Mouse (Mus musculus) B cell, adult 62 days (primary cell): Measurements from ENCODE around the gene Polr3e. TPM values are rescaled to one million over a fixed set of nuclear protein-coding genes. Genes with fewer than 3 reads are reported as not detected.

Experiments
- total RNA-seq: library from RNA; stranded (reverse); gene quantifications from 4 replicates; pipeline ENCODE4 v1.2.4, GENCODE M21; 2023

Polr3e gene
- 29.8 to 38.1 TPM (median 31.0 TPM) in 4 replicates for total RNA-seq

DNA sequence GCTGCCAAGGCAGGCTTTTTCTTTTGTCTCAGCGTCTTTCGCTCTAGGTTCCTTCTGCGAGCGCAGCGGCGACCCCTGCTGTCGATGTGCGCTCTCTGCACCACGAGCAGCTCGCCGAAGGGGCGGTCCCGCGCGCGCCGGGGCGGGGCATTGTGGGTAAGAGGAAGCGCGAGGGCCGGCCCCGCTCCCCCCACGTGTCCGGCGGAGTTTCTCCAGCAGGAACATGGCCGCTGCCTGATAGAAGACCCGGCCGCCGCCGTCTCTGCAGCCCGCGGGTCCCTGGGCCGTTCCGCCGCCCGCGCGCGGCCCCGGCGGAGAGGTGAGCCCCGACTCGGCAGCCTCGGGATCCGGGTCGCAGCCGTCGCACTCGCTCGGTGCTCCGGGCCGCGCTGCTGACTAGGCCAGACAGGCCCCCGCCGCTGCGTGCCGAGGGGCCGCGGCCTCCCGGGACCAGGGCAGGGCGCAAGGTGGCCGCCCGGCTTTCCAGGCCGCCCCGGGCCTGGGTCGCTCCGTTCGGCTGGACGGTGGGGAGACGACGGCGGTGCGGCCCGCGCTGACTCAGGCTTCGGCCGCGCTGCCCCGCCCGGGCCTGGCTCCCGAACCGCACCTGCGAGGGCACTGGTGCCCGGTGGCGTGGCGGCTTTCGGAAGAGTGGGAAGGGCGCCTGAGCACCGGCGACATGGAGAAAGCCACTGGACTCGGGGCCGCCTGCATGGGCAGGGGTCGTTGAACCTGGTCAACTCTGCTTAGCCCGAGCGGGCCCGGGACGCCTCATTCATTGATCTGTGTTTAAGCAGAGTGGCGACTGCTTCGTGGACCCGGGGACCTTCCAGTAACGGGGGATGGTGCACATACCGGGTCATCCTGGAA, at the start of gene Polr3e:
Gene Polr3e (plus strand): TSS at position 153 of the 870 bp plus-strand sequence.

DNA sequence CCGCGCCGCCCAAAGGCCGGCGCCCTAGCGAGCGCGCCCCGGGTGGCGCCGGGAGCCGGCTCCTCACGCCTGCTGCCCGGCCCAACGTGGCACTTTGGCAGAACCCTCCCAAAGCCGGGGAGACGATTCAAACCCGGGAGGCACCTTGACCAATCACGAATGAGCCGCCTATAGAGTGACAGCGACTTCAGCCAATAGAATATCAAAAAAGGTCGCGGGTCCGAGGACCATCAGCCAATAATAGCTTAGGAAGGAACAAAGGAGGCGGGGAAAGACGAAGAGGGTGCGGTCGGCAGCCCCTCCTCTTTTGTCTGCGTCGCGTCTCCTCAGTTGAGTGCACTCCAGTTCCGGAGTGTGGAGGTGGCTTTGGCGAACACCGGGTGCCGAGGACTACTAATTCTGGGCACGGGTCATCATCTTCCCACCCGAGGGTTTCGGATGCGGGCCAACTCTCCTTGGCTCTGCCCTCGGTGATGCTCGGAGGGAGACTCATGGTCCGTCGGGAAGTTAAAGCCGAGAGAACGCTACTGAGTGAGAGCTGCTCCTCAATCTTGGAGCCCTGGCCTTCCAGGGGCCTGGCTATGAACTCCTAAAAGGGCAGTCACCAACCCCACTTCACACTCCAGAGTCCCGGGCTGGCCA, 64.8 kb downstream of the Polr3e start, which contains the start of the genes Cdr2 and Mfsd13b:
Gene Cdr2 (minus strand): TSS at position 113 of the 642 bp plus-strand sequence.
Gene Mfsd13b (plus strand): TSS at position 310 of the 642 bp plus-strand sequence.

Other genes with a start within 250 kb of the Polr3e start
- gene Pdzd9, start 247.4 kb upstream of the Polr3e start, total RNA-seq, result not detected in 4 replicates
- gene Mosmo, start 240.1 kb upstream of the Polr3e start, total RNA-seq, result 12.1 to 18.7 TPM (median 15.5 TPM) in 4 replicates
- gene Vwa3a, start 178.4 kb upstream of the Polr3e start, total RNA-seq, result not detected in 4 replicates
- not detected in 4 replicates for gene Gm5737, start 105.4 kb upstream of the Polr3e start, total RNA-seq
- 26.5 to 37.5 TPM (median 31.7 TPM) in 4 replicates for gene Eef2k, start 74.9 kb upstream of the Polr3e start, total RNA-seq
- gene Cdr2, start 64.6 kb downstream of the Polr3e start, total RNA-seq, result 3.1 to 5.8 TPM (median 3.8 TPM) in 4 replicates
- gene Mfsd13b, start 64.8 kb downstream of the Polr3e start, total RNA-seq, result not detected in 4 replicates
- gene Mettl9, start 116.7 kb downstream of the Polr3e start, total RNA-seq, result 13.1 to 24.1 TPM (median 18.7 TPM) in 4 replicates
- 0.69 to 1.5 TPM (median 1.1 TPM) in 4 replicates for gene Igsf6, start 156.8 kb downstream of the Polr3e start, total RNA-seq
- 1.5 to 2.7 TPM (median 1.9 TPM) in 4 replicates for gene Otoa, start 163.9 kb downstream of the Polr3e start, total RNA-seq